Mouse (Mus musculus) thymus, adult 2 months (tissue): ENCODE data around the gene Gmfg. TPM values are rescaled to one million over a fixed set of nuclear protein-coding genes. Genes with fewer than 3 reads are reported as not detected.
A peak's percentile ranks its signal among the peaks of the same experiment; 100 is the strongest.

Experiments used
- DNase-seq: peaks from one replicate; pipeline ENCODE4 v3.0.0; 2021
- H3K27ac ChIP-seq: fragments of 200-500 bp; 2 replicates; pipeline ENCODE4 v1.5.1; 2012; ENCODE audit warnings: low read length, control low read depth; ENCODE audit not compliant: control insufficient read depth, insufficient read depth
- H3K27me3 ChIP-seq: fragments of 200-500 bp; 2 replicates; pipeline ENCODE4 v1.6.1; 2012; ENCODE audit warnings: mild to moderate bottlenecking, low read length, moderate library complexity, mixed read lengths; ENCODE audit not compliant: control insufficient read depth, insufficient read depth
- H3K36me3 ChIP-seq: fragments of 200-500 bp; 2 replicates; pipeline ENCODE4 v1.6.1; 2012; ENCODE audit warnings: mild to moderate bottlenecking, low read length, moderate library complexity; ENCODE audit not compliant: control insufficient read depth, insufficient read depth
- H3K4me1 ChIP-seq: fragments of 200-500 bp; replicated peaks from 2 replicates; pipeline ENCODE4 v1.6.1; 2012; ENCODE audit warnings: low read length; ENCODE audit not compliant: control insufficient read depth, insufficient read depth
- H3K4me3 ChIP-seq: fragments of 200-500 bp; 2 replicates; pipeline ENCODE4 v1.5.1; 2012; ENCODE audit warnings: mild to moderate bottlenecking, low read length, control low read depth, moderate library complexity; ENCODE audit not compliant: control insufficient read depth, insufficient read depth
- CTCF ChIP-seq: fragments of 200-500 bp; IDR thresholded peaks from 2 replicates; pipeline ENCODE4 v1.5.1; 2012; ENCODE audit warnings: mild to moderate bottlenecking, control low read depth, low read length, moderate library complexity, borderline replicate concordance; ENCODE audit not compliant: control insufficient read depth, poor library complexity, insufficient read depth; ENCODE audit errors: extremely low read depth
- POLR2A ChIP-seq: fragments of 200-500 bp; IDR thresholded peaks from 2 replicates; pipeline ENCODE4 v1.6.1; 2012; ENCODE audit warnings: mild to moderate bottlenecking, low read length, control low read depth, moderate library complexity; ENCODE audit not compliant: control insufficient read depth, poor library complexity, insufficient read depth; ENCODE audit errors: extremely low read depth
- WGBS: fragments of 180-500 bp; shearing (Covaris S2); methylation state at CpG from one replicate; pipeline ENCODE4 v1.1.7; 2018; 5-methylcytosine and 5-hydroxymethylcytosine counted together
- polyA plus RNA-seq: library from polyadenylated mRNA; depleted of rRNA; stranded (reverse); fragments of >200 nt; gene quantifications from 2 replicates; pipeline ENCODE4 v1.2.3, GENCODE M21; 2012

The Gmfg gene
- polyA plus RNA-seq, 1 experiment, result 194 TPM

DNA sequence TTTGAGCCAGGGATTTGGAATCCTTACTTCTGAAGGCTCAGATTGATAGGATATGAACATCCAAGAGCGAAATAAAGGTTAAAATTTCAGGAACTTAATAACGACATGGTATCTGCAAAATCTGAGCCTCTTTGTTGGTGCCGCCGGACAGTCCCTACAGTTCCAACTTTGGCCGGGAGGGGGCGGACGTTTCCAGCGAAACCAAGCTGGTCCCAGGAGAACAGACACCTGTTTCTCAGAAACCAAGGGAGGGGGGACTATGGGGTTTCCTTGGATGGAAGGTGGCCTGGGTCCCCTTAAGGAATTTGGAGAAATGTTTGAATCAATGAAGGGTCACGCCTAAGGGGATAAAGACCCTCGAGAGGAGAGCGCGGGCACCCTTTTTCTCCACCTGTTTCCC is 9.2 kb downstream of the Gmfg start:
- H3K36me3 ChIP-seq, result peaks cover 27% of the 10 kb centered on the region
- H3K27ac ChIP-seq, result no peak overlapping the region
- TF ChIP-seq CTCF (peak; percentile 83; the same call in 1 of the 2 replicates), POLR2A (no peak)
- H3K4me3 ChIP-seq, result no peak overlapping the region
- DNase-seq, result peak; percentile 87
- peaks cover 11% of the 10 kb centered on the region for H3K4me1 ChIP-seq
- 34% methylated on average over 12 of the region's 12 CpGs for WGBS
- no peaks in the 10 kb centered on the region for H3K27me3 ChIP-seq

DNA sequence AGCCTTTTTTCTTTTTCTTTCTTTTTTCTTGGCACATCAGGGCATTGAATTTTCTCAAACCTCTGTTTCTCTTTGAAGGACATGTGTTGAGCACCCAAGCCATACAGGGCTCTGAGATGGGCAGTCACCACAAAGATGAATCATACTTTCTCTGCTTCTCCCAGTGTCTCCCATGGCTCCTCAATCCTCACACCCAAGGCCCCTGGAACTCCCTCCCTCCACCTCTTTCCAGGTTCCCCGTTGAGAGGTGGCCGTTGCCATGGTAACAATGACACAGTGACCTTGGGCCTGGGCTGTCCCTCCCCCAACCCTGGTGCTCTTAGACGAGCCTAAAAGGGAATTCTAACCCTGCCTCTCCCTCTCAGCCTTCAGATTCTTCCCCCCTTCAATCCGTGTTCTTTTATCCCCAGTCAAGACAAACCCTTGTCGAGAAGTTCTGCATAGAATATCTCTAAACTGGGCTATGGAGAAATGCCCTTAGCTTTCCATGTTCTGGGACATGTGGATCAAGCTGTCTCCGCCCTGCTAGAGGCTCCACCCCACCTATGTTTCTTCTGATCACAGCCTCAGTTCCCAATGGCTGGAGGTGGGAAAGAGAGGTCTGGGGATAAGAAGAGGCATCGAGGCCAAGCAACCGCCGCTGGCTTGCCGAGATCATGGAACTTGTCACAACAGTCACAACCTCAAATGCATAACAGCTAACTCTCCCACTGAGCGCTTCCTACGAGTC is 10.0 kb downstream of the Gmfg start:
- Histone ChIP-seq H3K4me1 (peaks cover 4% of the 10 kb centered on the region), H3K27ac (no peak overlapping the region), H3K27me3 (no peaks in the 10 kb centered on the region), H3K36me3 (peaks cover 27% of the 10 kb centered on the region), H3K4me3 (no peak overlapping the region)
- DNase-seq, result no peak
- TF ChIP-seq POLR2A (no peak), CTCF (no peak)
- WGBS, result 89% methylated on average over 12 of the region's 12 CpGs

DNA sequence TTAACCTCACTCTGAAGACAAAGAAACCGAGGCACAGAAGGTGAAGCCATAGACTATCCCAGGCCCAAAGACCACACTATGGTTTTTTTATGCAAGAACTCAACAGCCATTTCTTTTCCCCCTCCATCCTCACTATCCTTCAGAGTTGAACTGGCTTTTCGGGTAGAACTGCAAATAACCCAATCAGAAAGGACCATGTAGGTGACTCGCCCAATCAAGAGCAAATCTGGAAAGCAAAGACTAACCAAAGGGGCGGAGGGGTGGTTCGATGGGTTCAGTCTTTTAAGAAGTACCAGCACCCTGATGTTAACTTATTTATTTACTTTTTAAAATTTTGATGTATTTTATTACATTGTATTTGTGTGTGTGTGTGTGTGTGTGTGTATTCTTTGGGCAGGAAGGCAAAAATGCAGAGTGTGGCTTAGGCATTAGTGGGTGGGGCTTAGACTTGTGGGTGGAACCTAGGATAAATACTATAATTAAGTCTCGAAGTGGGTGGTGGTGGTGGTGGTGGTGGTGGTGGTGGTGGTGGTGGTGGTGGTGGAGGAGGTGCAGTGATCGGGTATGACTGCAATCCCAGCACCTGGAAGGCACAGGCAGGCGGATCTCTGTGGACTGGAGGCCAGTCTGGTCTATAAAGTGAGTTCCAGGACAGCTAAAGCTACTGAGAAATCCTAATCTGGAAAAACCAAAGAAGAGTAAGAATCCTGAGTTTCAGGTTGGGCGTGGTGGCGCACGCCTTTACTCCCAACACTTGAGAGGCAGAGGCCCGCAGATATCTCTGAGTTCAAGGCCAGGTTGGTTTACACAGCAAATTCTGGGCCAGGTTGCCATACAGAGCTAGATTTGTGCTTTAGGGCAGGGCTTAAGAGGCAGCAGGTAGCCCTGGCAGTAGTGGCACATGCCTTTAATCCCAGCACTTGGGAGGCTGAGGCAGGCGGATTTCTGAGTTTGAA is 10.9 kb downstream of the Gmfg start:
- WGBS, result 85% methylated on average over 13 of the region's 13 CpGs
- Histone ChIP-seq H3K27me3 (no peaks in the 10 kb centered on the region), H3K27ac (no peak overlapping the region), H3K4me1 (peaks cover 9% of the 10 kb centered on the region), H3K36me3 (peaks cover 27% of the 10 kb centered on the region), H3K4me3 (no peak overlapping the region)
- no peak for TF ChIP-seq CTCF
- TF ChIP-seq POLR2A, result no peak
- DNase-seq, result no peak

DNA sequence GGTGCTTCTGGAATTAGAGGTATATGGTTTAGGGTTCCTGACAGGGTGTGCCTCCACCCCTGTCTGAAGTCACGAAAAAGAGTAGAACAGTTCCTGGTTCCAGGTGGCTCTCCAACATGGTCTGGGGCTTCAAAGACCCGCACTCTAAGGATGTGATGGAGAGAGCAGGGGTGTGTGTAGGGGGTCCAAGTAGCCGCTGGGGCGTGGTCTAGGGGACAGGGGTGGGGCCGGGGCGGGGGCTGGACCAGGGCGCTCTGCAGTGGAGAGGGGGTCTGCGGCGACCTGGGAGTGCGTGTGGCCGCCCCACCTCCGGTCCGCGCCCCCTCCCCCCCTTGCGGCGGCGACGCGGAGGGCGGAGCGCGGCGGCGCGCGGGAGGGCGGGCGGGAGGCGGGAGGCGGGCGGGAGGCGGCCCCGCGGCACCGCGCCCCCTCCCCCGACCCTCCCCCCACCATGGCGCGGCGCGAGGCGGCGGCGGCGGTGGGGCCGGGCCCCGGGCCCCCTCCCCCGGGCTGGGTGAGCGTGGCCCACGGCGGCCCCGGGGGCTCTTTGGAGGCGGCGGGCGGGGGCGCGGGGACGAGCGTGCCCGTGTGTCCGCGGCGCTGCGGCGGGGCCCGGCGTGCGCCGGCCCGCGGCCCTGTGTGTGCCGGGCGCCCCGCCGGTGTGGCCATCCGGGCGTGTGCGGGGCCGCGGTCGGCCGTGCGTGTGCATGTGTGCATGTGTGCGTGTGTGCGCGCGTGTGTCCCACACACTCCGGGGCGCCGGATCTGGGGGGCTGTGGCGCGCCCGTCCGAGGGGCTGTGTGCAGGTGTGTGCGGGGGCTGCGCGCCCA is 14.5 kb downstream of the Gmfg start, which contains the start of gene Lrfn1:
Gene Lrfn1 (plus strand): TSS at position 450 of the 830 bp plus-strand sequence.
- TF ChIP-seq POLR2A, result no peak
- no peak for TF ChIP-seq CTCF
- Histone ChIP-seq H3K27me3 (no peaks in the 10 kb centered on the region), H3K36me3 (peaks cover 6% of the 10 kb centered on the region; the same call in 1 of the 2 replicates), H3K4me1 (peaks cover 6% of the 10 kb centered on the region; the same call in 1 of the 2 replicates), H3K27ac (no peak within 1 kb of the TSS), H3K4me3 (peak within 1 kb of the TSS; percentile 60)
- DNase-seq, result no peak
- WGBS, result 2% methylated on average over 59 of the region's 97 CpGs

DNA sequence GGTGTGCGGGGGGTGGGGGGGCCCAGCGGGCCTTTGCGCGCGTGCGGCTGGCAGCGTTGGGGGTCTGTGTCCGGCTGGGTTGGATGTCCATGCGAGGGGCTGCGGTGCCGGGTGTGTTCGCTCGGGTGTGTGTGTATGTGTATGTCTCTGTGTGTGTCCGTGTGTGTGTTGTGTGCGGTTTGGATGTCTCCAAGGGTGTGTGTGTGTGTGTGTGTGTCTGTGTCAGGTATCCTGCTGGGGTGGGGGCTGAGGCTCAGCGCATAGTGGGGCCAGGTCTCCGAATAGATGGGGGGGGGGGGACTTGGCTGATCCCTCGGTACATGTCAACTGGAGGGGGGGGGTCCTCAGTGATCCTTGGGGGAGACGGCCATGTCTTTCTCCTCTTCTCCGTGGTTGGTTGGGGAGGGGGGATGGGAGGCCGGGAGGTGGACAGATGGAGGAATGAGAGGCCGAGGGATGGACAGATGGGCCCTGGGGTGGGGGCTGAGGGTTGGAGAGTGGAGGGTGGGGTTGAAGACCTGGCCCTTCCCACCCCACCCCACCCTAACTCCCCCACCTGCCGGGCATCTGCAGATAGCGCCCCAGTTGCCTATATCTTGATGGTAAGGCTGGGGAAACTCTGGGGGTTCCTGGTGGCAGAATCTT is 15.2 kb downstream of the Gmfg start:
- Histone ChIP-seq H3K4me3 (peak overlapping the region; percentile 60), H3K36me3 (peaks cover 3% of the 10 kb centered on the region; the same call in 1 of the 2 replicates), H3K4me1 (peaks cover 6% of the 10 kb centered on the region; the same call in 1 of the 2 replicates), H3K27ac (no peak overlapping the region), H3K27me3 (no peaks in the 10 kb centered on the region)
- TF ChIP-seq CTCF (no peak), POLR2A (no peak)
- WGBS, result 8% methylated on average over 24 of the region's 24 CpGs
- DNase-seq, result no peak

DNA sequence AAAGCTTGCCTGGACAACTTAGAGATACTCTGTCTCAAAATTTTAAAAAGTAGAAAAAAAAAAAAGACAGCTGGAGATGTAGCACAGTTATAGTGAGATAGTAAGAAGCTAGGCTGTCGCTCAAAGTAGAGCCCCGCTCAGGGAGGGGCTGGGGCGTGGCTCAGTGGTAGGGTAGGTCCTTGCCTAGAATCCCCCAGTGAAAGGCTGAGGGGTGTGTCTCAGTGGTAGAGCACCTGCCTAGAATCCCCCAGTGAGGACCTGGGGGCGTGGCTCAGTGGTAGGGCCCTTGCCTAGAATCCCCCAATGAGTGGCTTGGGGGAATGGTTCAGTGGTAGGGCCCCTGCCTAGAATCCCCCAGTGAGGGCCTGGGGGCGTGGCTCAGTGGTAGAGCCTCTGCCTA is 23.1 kb downstream of the Gmfg start:
- no peak overlapping the region for H3K4me3 ChIP-seq
- over 99% methylated on average over 5 of the region's 5 CpGs for WGBS
- no peaks in the 10 kb centered on the region for H3K4me1 ChIP-seq
- no peaks in the 10 kb centered on the region for H3K36me3 ChIP-seq
- no peak overlapping the region for H3K27ac ChIP-seq
- DNase-seq, result no peak
- no peak for TF ChIP-seq CTCF
- TF ChIP-seq POLR2A, result no peak
- H3K27me3 ChIP-seq, result no peaks in the 10 kb centered on the region
